8 mouse cellular contexts compared by ENCODE assay signal in the genomic region with DNA sequence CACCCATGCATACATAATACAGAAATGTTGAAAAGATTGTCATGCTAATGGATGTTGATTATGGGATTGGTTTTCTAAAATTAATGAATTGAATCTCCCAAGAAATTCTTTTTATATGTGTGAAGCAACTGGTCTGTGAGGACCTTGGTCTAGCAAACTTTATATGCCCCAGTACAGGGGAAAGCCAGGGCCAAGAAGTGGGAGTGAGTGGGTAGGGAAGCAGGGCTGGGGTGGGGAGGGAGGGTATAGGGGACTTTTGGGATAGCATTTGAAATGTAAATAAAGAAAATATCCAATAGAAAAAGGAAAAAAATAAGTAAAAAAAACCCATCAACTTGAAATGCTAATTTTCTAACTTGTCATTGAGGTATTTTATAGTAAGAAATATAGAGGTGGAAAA. TPM values are rescaled to one million over a fixed set of nuclear protein-coding genes. Genes with fewer than 3 reads are reported as not detected.
DNase-seq lines count a peak whose midpoint lies in the region; ATAC-seq and TF ChIP-seq lines count a peak whose summit lies in the region.
"Not testable (repeated sequence)": the region's sequence is repeated elsewhere in the genome, so short reads cannot be mapped to it uniquely, and the experiment has no call there.
"Had no signal": no experiment of that assay in that cellular context is flagged by ENCODE, and none has a peak within 500 bp of the region (broad histone marks: within the 10 kb centered on the region; RNA-seq: fewer than 3 reads in every experiment).

A gene (minus strand): TSS at position 101 of the 400 bp plus-strand sequence.

- H3K4me1 ChIP-seq in heart, embryonic 16.5 days (ENCODE audit: control insufficient read depth, insufficient read depth, low read length); hindbrain, postnatal 0 days (ENCODE audit: insufficient read depth, low read length); liver, adult 2 months (ENCODE audit: control insufficient read depth, insufficient read depth, low read length); midbrain, embryonic 13.5 days (replicated peaks): not testable (repeated sequence)

- not testable (repeated sequence) for H3K9me3 ChIP-seq in heart, embryonic 16.5 days (replicated peaks; ENCODE audit: control insufficient read depth, low read length); hindbrain, postnatal 0 days (ENCODE audit: low read length); midbrain, embryonic 13.5 days

- H3K9ac ChIP-seq in heart, embryonic 16.5 days (ENCODE audit: low read length); hindbrain, postnatal 0 days (replicated peaks; ENCODE audit: low read length); midbrain, embryonic 13.5 days (replicated peaks): not testable (repeated sequence)
- H3K9ac ChIP-seq in liver, adult 2 months (ENCODE audit: low read depth, low read length): peak within 1 kb of the TSS; percentile 44; the same call in 1 of the 2 replicates

- not testable (repeated sequence) for ATAC-seq in heart, embryonic 16.5 days (replicated peaks; ENCODE audit: extremely low read depth, insufficient read depth, low FRiP score); hindbrain, postnatal 0 days; midbrain, embryonic 13.5 days

- not testable (repeated sequence) for DNase-seq in adrenal gland, postnatal 25 days; frontal cortex, adult 2 months (ENCODE audit: extremely low spot score in 1 of 2, low spot score in 1 of 2); hindbrain, postnatal 0 days (ENCODE audit: low spot score); layer of hippocampus, postnatal 25 days (ENCODE audit: extremely low spot score in 1 of 2, low spot score in 1 of 2); liver, adult 2 months (ENCODE audit: extremely low read depth, low read depth, low spot score)

- not testable (repeated sequence) for H3K27me3 ChIP-seq in heart, embryonic 16.5 days (ENCODE audit: control insufficient read depth, insufficient read depth, low read length); hindbrain, postnatal 0 days (ENCODE audit: insufficient read depth, low read length); liver, adult 2 months (ENCODE audit: control insufficient read depth, insufficient read depth, low read length); midbrain, embryonic 13.5 days

- H3K27ac ChIP-seq in heart, embryonic 16.5 days (ENCODE audit: low read length): peak within 1 kb of the TSS; percentile 57
- not testable (repeated sequence) for H3K27ac ChIP-seq in hindbrain, postnatal 0 days; midbrain, embryonic 13.5 days
- H3K27ac ChIP-seq in liver, adult 2 months (replicated peaks; ENCODE audit: insufficient read depth, low read depth, low read length): peak within 1 kb of the TSS; percentile 74

- H3K79me2 ChIP-seq in liver, adult 2 months (ENCODE audit: control insufficient read depth, insufficient read depth, low read length): not testable (repeated sequence)

- H3K36me3 ChIP-seq in heart, embryonic 16.5 days (ENCODE audit: control insufficient read depth, insufficient read depth); hindbrain, postnatal 0 days (ENCODE audit: insufficient read depth, low read length); liver, adult 2 months (ENCODE audit: control insufficient read depth, insufficient read depth, low read length); midbrain, embryonic 13.5 days: not testable (repeated sequence)

- not testable (repeated sequence) for TF ChIP-seq POLR2A in liver, adult 2 months (IDR thresholded peaks at IDR 0.05; ENCODE audit: extremely low read depth, insufficient read depth, low read length)

- TF ChIP-seq CTCF in hindbrain, postnatal 0 days (IDR thresholded peaks at IDR 0.05; ENCODE audit: low read depth); liver, adult 2 months (IDR thresholded peaks at IDR 0.05; ENCODE audit: low read depth, low read length): not testable (repeated sequence)

- peak within 1 kb of the TSS; percentile 16; the same call in 1 of the 2 replicates for H3K4me3 ChIP-seq in heart, embryonic 16.5 days (ENCODE audit: low read length)
- H3K4me3 ChIP-seq in hindbrain, postnatal 0 days (ENCODE audit: low read length); midbrain, embryonic 13.5 days (replicated peaks): not testable (repeated sequence)
- H3K4me3 ChIP-seq in liver, adult 2 months (ENCODE audit: insufficient read depth, low read depth, low read length): peak within 1 kb of the TSS; percentile 85

- H3K4me2 ChIP-seq in heart, embryonic 16.5 days (ENCODE audit: low read depth, low read length); hindbrain, postnatal 0 days (ENCODE audit: low read depth, low read length); midbrain, embryonic 13.5 days (replicated peaks): not testable (repeated sequence)

RNA-seq across cellular contexts. Expression of the gene that starts here (rescaled TPM):
- 106 and 126 TPM in 2 replicates for total RNA-seq in adrenal gland, postnatal 25 days (2021)
- 10.7 and 18.3 TPM in 2 replicates for polyA plus RNA-seq in frontal cortex, adult 2 months (2012; rRNA removed)
- polyA plus RNA-seq in heart, embryonic 16.5 days (2015; fragmentation: Nextera tagmentation; extraction: Ambion mirVana): 24.9 and 30.0 TPM in 2 replicates
- total RNA-seq in hindbrain, postnatal 0 days (2014; rRNA removed): 15.7 and 16.4 TPM in 2 replicates
- 22.3 and 24.9 TPM in 2 replicates for polyA plus RNA-seq in hindbrain, postnatal 0 days (2015; fragmentation: Nextera tagmentation; extraction: Ambion mirVana)
- 10 to 100 TPM; 13.2 to 15.3 TPM for total RNA-seq in layer of hippocampus, postnatal 25 days (2021)
- total RNA-seq in liver, adult 2 months (2014; rRNA removed): 526 and 789 TPM in 2 replicates
- 59.1 and 62.0 TPM in 2 replicates for polyA plus RNA-seq in liver, adult 2 months (2012; rRNA removed)
- 10.2 and 11.4 TPM in 2 replicates for polyA plus RNA-seq in midbrain, embryonic 13.5 days (2015; fragmentation: Nextera tagmentation; extraction: Ambion mirVana)
- polyA plus RNA-seq: G1E had no signal
